Mouse (Mus musculus) left cerebral cortex, adult 11 months (tissue): ENCODE results near the gene Rragd.

Source experiments
- DNase-seq: peaks from one replicate; pipeline ENCODE4 v3.0.0; 2022; ENCODE audit warnings: low spot score

Gene Rragd

DNA sequence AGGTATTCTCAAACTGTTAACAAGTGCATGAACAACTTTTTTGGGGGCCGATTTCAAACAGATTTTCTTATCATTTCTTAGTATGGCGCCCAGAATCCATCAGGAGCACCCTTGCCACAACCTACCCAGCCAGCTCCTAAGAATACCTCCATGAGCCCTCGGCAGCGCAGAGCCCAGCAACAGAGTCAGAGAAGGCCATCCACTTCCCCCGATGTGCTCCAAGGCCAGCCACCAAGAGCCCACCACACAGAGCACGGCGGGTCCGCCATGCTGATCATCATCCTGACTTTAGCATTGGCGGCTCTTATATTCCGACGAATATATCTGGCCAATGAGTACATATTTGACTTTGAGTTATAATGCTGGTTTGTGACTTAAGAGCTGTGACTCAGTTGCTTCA is 66.8 kb downstream of the Rragd start:
- no peak for DNase-seq

GRCm38 (mm10) chr4:33052055-33052454 is 69.2 kb downstream of the Rragd start:
- DNase-seq, result no peak

DNA sequence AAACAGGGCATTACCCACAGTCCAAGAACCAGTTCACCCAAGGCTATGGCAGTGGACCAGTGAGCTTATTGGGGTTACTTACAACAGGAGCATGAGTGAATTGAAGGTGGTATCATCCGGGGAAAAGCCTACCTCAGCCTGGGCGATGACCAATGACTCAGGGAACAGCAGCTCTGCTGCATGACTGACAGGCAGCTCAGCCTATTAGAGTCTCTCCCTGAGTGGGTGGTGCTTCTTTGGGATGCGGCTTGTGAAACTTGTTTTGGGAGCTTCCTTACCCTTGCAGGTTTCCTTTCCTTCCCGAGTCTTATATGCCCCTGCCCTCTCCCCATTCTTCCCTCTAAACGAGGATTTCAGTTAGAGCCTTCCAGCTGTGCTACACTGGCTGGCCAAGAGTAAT is 69.8 kb downstream of the Rragd start:
- no peak for DNase-seq

DNA sequence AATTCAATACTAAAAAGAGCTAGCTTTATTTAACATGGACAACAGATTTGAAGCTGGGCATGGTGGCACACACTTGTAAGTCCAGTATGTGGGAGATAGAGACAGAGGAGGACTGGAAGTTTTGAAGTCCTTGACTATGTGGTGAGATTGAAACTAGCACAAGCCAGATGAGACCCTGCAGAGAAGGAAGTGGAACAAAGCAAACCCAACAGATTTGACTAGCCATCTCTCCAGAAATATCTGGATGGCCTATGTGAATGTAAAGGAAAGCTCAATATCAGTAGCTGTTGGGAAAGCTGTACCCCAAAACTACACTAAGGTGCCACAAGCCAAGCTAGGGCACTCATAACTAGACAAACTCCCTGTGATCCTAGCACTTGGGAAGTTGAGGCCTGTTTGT is 71.6 kb downstream of the Rragd start:
- DNase-seq, result no peak

- no peak for DNase-seq
These were observed 73.5 kb downstream of the Rragd start for GRCm38 (mm10) chr4:33056317-33056716.

GRCm38 (mm10) chr4:33057890-33058687 is 75.3 kb downstream of the Rragd start:
- DNase-seq, result peak; percentile 53

DNA sequence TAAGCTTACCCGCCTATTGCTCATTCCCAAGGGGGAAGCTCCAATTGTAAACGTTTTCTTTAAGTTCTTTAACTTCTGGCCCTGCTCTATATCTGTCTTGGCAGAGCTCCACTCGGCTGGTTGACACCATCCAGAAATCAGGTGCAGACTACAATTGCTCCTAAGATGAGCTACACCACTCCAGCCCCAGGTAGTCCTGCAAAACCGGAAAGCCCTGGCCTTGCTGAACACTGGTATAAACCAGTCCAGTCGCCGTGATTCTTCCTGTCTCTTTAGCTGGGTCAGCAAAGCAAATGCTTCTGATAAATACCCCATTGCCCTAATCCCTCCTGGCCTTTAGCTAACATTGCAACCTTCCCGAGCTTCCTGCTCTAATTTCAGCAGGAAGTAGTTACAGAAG is 78.3 kb downstream of the Rragd start:
- DNase-seq, result no peak

DNA sequence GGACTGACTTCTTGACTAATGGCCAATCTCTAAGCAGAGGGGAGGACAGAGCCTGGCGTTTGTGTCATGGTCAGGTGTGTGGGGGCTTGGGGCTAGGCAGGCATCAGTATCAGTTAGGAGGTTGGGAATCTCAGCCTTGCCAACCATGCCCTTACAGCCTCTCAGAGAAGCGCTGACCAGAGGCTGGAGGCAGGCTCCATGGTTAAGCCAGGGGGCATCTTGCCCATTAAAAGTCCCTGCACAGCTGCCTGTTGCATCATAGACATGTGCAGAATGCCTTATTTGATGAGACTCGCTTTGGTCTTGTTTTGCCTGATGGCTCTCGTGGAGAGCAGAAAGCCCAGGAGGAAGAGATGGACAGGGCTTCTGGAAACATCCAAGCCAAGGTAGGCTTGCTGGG is 80.1 kb downstream of the Rragd start, which contains the start of gene Gabrr2:
Gene Gabrr2 (plus strand): TSS at position 19 of the 400 bp plus-strand sequence.
- no peak for DNase-seq

DNA sequence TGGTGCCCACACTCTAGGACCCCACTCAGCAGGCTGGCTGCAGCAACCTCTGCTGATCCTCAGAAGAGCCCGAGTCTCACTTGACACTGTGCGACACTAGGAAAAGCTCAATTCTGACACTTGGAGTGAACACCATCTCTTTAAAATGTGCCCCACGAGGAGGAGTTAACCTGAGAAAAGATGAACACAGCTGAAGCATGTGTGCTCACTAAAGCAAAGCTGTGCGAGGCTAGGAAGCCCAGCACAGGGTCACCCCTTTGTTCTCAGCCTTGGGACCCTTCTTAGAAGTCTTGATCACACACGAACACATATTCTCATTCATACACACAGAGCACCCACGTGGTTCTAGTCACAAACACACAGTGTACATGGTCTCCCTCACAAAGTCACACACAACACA is 82.1 kb downstream of the Rragd start:
- no peak for DNase-seq

DNA sequence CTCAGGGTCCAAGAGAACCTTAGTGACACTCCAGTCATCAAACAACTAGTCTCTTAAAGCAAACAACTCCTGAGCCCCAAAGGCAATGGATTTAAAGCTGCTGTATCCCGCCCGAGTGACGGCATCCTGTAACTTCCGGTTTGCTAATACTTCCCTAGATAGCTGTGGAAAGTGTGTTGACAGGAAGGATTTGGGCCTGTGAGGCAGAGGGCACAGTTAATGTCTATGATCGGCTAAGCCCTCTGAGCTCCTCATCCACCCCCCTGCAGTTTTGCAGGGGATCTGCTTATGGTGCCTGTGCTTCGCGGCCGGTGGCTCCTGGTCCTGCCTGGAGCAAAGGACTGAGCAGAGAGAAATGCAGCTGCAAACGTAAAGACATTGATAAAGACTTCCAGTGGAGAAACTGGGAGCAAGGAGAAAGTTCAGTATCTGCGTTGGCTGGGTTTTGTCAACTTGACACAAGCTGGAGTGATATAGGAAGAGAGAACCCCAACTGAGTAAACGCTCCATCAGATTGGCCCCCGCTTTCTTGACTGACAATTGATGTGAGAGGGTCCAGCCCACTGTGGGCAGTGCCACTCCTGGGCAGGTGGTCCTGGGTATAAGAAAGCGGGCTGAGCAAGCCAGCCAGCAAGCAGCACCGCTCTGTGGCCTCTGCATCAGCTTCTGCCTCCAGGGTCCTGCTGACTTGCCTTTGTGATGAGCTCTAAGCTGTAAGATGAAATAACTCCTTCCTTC is 83.6 kb downstream of the Rragd start:
- DNase-seq, result no peak

DNA sequence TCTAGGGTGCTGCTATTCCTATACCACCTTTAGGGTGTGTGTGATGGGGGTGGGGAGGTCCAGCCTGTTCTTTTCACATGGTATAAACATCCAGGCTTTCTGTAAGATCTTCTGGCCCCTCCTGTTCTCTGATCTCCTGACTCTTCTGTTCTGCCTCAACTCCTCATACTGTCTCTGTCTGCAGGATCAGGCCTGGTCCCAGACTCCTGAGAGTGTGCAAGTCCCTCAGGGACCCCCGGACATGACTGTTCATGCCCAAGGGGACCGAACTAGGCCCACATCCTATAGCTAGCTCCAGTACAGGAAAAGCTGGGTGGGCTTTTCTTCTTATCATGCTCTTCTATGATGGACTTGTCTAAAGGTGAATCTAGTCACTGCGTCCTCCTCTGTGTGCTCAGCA is 84.5 kb downstream of the Rragd start:
- DNase-seq, result no peak

- no peak for DNase-seq
These were observed 85.0 kb downstream of the Rragd start for GRCm38 (mm10) chr4:33067826-33068225.

DNA sequence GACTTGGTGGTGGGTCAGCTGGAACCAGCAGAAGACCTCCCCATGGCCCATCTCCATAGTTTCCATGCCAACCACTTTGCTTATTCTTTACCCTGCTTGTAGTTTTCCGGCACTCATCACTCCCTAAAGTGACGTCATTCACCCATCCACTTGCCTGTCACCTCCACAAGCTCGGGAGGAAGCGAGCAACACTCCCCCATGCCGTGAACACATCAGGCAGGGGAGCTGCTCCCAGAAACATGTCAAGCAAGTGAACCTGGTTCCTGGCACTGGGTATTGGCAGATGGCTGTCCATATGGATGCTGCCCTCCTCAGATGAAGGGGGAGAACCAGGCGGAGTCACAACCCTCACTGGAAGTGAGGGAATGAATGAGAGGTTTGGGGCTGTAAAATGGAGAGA is 86.1 kb downstream of the Rragd start:
- DNase-seq, result no peak

- no peak for DNase-seq
These were observed 87.5 kb downstream of the Rragd start for GRCm38 (mm10) chr4:33070326-33070725.

- no peak for DNase-seq
These were observed 88.5 kb downstream of the Rragd start for GRCm38 (mm10) chr4:33071337-33071736.
